Mouse (Mus musculus): ENCODE data around the gene Tbx10. TPM values are rescaled to one million over a fixed set of nuclear protein-coding genes. Genes with fewer than 3 reads are reported as not detected.
"Not testable (repeated sequence)": the region's sequence is repeated elsewhere in the genome, so short reads cannot be mapped to it uniquely, and the experiment has no call there.

Tbx10 gene
- polyA plus RNA-seq, 1 experiment from 2014 or later, result 0.16 TPM

- no peak overlapping the region for H3K9ac ChIP-seq (ENCODE audit: low read length)
- H3K4me2 ChIP-seq (ENCODE audit: low read length), result peak overlapping the region; percentile 41
- H3K27me3 ChIP-seq (replicated peaks; ENCODE audit: control insufficient read depth, insufficient read depth, low read length), result no peaks in the 10 kb centered on the region
- no peak overlapping the region for H3K4me3 ChIP-seq (ENCODE audit: low read depth, low read length)
- no peaks in the 10 kb centered on the region for H3K9me3 ChIP-seq (ENCODE audit: control insufficient read depth, low read length)
- no peak overlapping the region for H3K27ac ChIP-seq (ENCODE audit: low read depth)
- peaks cover 12% of the 10 kb centered on the region; the same call in 1 of the 2 replicates for H3K4me1 ChIP-seq (replicated peaks; ENCODE audit: control insufficient read depth, insufficient read depth, low read length)
- DNase-seq (ENCODE audit: low spot score), result no peak
- H3K36me3 ChIP-seq (ENCODE audit: control insufficient read depth, insufficient read depth, low read length), result peaks cover 5% of the 10 kb centered on the region; the same call in 1 of the 2 replicates
- ATAC-seq (replicated peaks; ENCODE audit: low FRiP score, low TSS enrichment, low read depth), result no peak
- WGBS, result 64% methylated on average over 12 of the region's 12 CpGs
These were observed 43.9 kb downstream of the Tbx10 start for GRCm38 (mm10) chr19:4036327-4037045.

DNA sequence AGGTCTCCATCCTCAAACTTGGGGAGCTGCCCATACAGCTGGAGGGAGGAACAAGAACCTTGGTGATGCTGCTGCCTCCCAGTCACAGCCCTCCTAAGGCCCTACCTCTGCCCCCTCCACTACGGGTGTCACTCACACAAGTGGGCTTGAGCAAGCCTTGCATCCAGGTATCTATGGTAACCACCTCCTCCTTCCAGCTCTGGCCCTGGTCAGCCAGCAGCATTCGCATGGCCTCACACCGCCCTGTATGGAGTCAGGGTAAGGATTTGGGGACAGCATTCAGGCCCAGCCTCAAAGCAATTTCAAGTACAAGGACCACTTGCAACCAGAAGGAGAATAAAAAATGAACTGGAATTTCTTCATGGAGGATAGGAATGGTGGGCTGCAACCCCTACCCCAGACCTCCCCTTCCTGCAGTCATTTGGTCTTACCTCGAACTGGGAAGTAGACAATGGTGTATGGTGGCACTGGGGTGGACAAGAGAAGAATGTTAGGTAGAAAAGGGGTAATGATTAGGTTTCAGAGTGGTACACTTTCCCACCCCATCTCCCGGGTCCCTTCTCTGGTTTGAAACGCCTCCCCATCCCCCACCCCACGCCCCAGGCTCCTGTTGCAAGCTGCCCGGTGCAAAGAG is 44.7 kb downstream of the Tbx10 start:
- H3K4me3 ChIP-seq (ENCODE audit: low read depth, low read length), result peak overlapping the region; percentile 65
- not testable (repeated sequence) for H3K9me3 ChIP-seq (ENCODE audit: control insufficient read depth, low read length); H3K36me3 ChIP-seq (ENCODE audit: control insufficient read depth, insufficient read depth, low read length); DNase-seq (ENCODE audit: low spot score); H3K27me3 ChIP-seq (replicated peaks; ENCODE audit: control insufficient read depth, insufficient read depth, low read length)
- peak overlapping the region; percentile 84 for H3K4me2 ChIP-seq (ENCODE audit: low read length)
- ATAC-seq (replicated peaks; ENCODE audit: low FRiP score, low TSS enrichment, low read depth), result peak; percentile 3; the same call in 1 of the 2 replicates
- H3K27ac ChIP-seq (ENCODE audit: low read depth), result peak overlapping the region; percentile 73
- H3K4me1 ChIP-seq (replicated peaks; ENCODE audit: control insufficient read depth, insufficient read depth, low read length), result peaks cover 12% of the 10 kb centered on the region; the same call in 1 of the 2 replicates
- H3K9ac ChIP-seq (ENCODE audit: low read length), result peak overlapping the region; percentile 68
- whole genome bisulfite sequencing, result 22% methylated on average over 7 of the region's 8 CpGs

- Histone ChIP-seq H3K27me3 (replicated peaks; ENCODE audit: control insufficient read depth, insufficient read depth, low read length) (no peaks in the 10 kb centered on the region), H3K27ac (ENCODE audit: low read depth) (peak within 1 kb of the TSS; percentile 73), H3K4me2 (ENCODE audit: low read length) (peak within 1 kb of the TSS; percentile 84), H3K4me3 (ENCODE audit: low read depth, low read length) (peak within 1 kb of the TSS; percentile 65), H3K36me3 (ENCODE audit: control insufficient read depth, insufficient read depth, low read length) (peaks cover 5% of the 10 kb centered on the region; the same call in 1 of the 2 replicates), H3K9me3 (ENCODE audit: control insufficient read depth, low read length) (no peaks in the 10 kb centered on the region), H3K4me1 (replicated peaks; ENCODE audit: control insufficient read depth, insufficient read depth, low read length) (peaks cover 12% of the 10 kb centered on the region; the same call in 1 of the 2 replicates), H3K9ac (ENCODE audit: low read length) (peak within 1 kb of the TSS; percentile 68)
- WGBS, result under 1% methylated on average over 26 of the region's 26 CpGs
- DNase-seq (ENCODE audit: low spot score), result peak; percentile 90
- ATAC-seq (replicated peaks; ENCODE audit: low FRiP score, low TSS enrichment, low read depth), result peak; percentile 84
These were observed 45.3 kb downstream of the Tbx10 start, which contains the start of gene Gstp1 for GRCm38 (mm10) chr19:4037788-4038232. TSS of gene Gstp1 (minus strand) at chr19:4037985.

DNA sequence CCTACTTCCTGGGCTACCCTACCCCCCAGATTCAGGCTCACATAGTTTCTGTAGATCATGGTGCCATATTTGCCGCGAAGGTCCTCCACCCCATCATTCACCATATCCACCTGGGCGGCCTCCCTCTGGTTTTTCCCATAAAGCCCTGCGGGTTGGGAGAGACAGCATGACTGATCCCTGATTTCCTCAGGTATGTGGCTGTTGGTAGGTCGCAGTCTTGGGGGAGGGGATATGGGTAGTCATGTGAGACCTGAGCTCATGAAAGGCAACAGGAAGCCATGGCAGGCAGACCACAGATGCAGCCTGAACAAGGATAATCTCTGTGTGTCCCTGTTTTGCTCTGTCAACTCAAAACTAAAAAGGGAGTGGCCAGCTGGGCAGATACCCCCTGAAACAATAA is 48.4 kb downstream of the Tbx10 start:
- WGBS, result 88% methylated on average over 5 of the region's 5 CpGs
- not testable (repeated sequence) for H3K36me3 ChIP-seq (ENCODE audit: control insufficient read depth, insufficient read depth, low read length)

GRCm38 (mm10) chr19:4041500-4041899 is 48.9 kb downstream of the Tbx10 start:
- H3K4me3 ChIP-seq (ENCODE audit: low read depth, low read length); H3K9me3 ChIP-seq (ENCODE audit: control insufficient read depth, low read length); H3K27me3 ChIP-seq (replicated peaks; ENCODE audit: control insufficient read depth, insufficient read depth, low read length); DNase-seq (ENCODE audit: low spot score); ATAC-seq (replicated peaks; ENCODE audit: low FRiP score, low TSS enrichment, low read depth); H3K9ac ChIP-seq (ENCODE audit: low read length); H3K27ac ChIP-seq (ENCODE audit: low read depth); H3K36me3 ChIP-seq (ENCODE audit: control insufficient read depth, insufficient read depth, low read length); H3K4me2 ChIP-seq (ENCODE audit: low read length): not testable (repeated sequence)
- peaks cover 10% of the 10 kb centered on the region; the same call in 1 of the 2 replicates for H3K4me1 ChIP-seq (replicated peaks; ENCODE audit: control insufficient read depth, insufficient read depth, low read length)
- 83% methylated on average over 3 of the region's 4 CpGs for WGBS

More for the DNA sequence above, 48.4 kb downstream of the Tbx10 start:
- not testable (repeated sequence) for H3K27me3 ChIP-seq (replicated peaks; ENCODE audit: control insufficient read depth, insufficient read depth, low read length); DNase-seq (ENCODE audit: low spot score); H3K9me3 ChIP-seq (ENCODE audit: control insufficient read depth, low read length); H3K27ac ChIP-seq (ENCODE audit: low read depth); H3K4me3 ChIP-seq (ENCODE audit: low read depth, low read length); H3K9ac ChIP-seq (ENCODE audit: low read length); ATAC-seq (replicated peaks; ENCODE audit: low FRiP score, low TSS enrichment, low read depth); H3K4me2 ChIP-seq (ENCODE audit: low read length)
- H3K4me1 ChIP-seq (replicated peaks; ENCODE audit: control insufficient read depth, insufficient read depth, low read length), result peaks cover 16% of the 10 kb centered on the region; the same call in 1 of the 2 replicates

- H3K27me3 ChIP-seq (replicated peaks; ENCODE audit: control insufficient read depth, insufficient read depth, low read length), result no peaks in the 10 kb centered on the region
- WGBS, result 63% methylated on average over 14 of the region's 14 CpGs
- no peak overlapping the region for H3K27ac ChIP-seq (ENCODE audit: low read depth)
- no peaks in the 10 kb centered on the region for H3K36me3 ChIP-seq (ENCODE audit: control insufficient read depth, insufficient read depth, low read length)
- no peak overlapping the region for H3K4me3 ChIP-seq (ENCODE audit: low read depth, low read length)
- ATAC-seq (replicated peaks; ENCODE audit: low FRiP score, low TSS enrichment, low read depth) (no peak), DNase-seq (ENCODE audit: low spot score) (no peak)
- no peak overlapping the region for H3K9ac ChIP-seq (ENCODE audit: low read length)
- peaks cover 8% of the 10 kb centered on the region; the same call in 1 of the 2 replicates for H3K4me1 ChIP-seq (replicated peaks; ENCODE audit: control insufficient read depth, insufficient read depth, low read length)
- H3K4me2 ChIP-seq (ENCODE audit: low read length), result no peak overlapping the region
- no peaks in the 10 kb centered on the region for H3K9me3 ChIP-seq (ENCODE audit: control insufficient read depth, low read length)
These were observed 49.6 kb downstream of the Tbx10 start for GRCm38 (mm10) chr19:4042124-4042523.

DNA sequence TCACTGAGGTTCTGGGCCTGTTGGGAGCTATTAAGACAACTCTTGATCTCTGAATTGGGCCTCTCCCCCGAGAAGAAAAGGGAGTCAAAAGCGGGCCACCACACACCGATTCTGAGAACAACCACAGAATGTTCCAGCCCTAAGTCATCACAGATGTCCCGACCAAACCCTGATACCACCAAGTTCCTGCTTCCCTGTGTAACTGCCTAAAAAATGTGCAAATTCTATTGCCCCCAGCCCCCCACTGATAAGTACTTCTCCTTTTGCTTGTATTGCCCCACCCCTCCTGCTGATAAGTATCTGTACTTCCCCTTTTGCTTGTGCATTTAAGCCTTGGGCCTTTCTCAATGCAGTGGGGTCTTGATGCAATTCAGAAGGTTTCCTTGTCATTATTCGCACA is 51.6 kb downstream of the Tbx10 start:
- not testable (repeated sequence) for H3K9ac ChIP-seq (ENCODE audit: low read length); DNase-seq (ENCODE audit: low spot score); H3K27ac ChIP-seq (ENCODE audit: low read depth); H3K4me1 ChIP-seq (replicated peaks; ENCODE audit: control insufficient read depth, insufficient read depth, low read length); ATAC-seq (replicated peaks; ENCODE audit: low FRiP score, low TSS enrichment, low read depth); H3K4me2 ChIP-seq (ENCODE audit: low read length); H3K27me3 ChIP-seq (replicated peaks; ENCODE audit: control insufficient read depth, insufficient read depth, low read length); H3K9me3 ChIP-seq (ENCODE audit: control insufficient read depth, low read length); H3K36me3 ChIP-seq (ENCODE audit: control insufficient read depth, insufficient read depth, low read length); H3K4me3 ChIP-seq (ENCODE audit: low read depth, low read length)
- WGBS, result 91% methylated on average over 5 of the region's 5 CpGs

- peak within 1 kb of the TSS; percentile 32; the same call in 1 of the 2 replicates for H3K4me2 ChIP-seq (ENCODE audit: low read length)
- no peak within 1 kb of the TSS for H3K4me3 ChIP-seq (ENCODE audit: low read depth, low read length)
- WGBS, result 33% methylated on average over 16 of the region's 16 CpGs
- ATAC-seq (replicated peaks; ENCODE audit: low FRiP score, low TSS enrichment, low read depth) (peak; percentile 49; the same call in 1 of the 2 replicates), DNase-seq (ENCODE audit: low spot score) (peak; percentile 81)
- H3K27ac ChIP-seq (ENCODE audit: low read depth), result peak within 1 kb of the TSS; percentile 78
- no peaks in the 10 kb centered on the region for H3K9me3 ChIP-seq (ENCODE audit: control insufficient read depth, low read length)
- no peaks in the 10 kb centered on the region for H3K36me3 ChIP-seq (ENCODE audit: control insufficient read depth, insufficient read depth, low read length)
- peaks cover 6% of the 10 kb centered on the region; the same call in 1 of the 2 replicates for H3K4me1 ChIP-seq (replicated peaks; ENCODE audit: control insufficient read depth, insufficient read depth, low read length)
- H3K27me3 ChIP-seq (replicated peaks; ENCODE audit: control insufficient read depth, insufficient read depth, low read length), result no peaks in the 10 kb centered on the region
- no peak within 1 kb of the TSS for H3K9ac ChIP-seq (ENCODE audit: low read length)
These were observed 53.7 kb downstream of the Tbx10 start, which contains the start of gene Gstp2 for GRCm38 (mm10) chr19:4045966-4046865. TSS of gene Gstp2 (minus strand) at chr19:4046023.

Measured in intestine, embryonic 14.5 days (tissue).